Mouse (Mus musculus) 416B (cell line): ENCODE results near the gene Pigr.
A peak's percentile ranks its signal among the peaks of the same experiment; 100 is the strongest.

Experiments used
- DNase-seq: peaks from one replicate; pipeline ENCODE4 v3.0.0; 2011; ENCODE audit warnings: low read depth

The Pigr gene

DNA sequence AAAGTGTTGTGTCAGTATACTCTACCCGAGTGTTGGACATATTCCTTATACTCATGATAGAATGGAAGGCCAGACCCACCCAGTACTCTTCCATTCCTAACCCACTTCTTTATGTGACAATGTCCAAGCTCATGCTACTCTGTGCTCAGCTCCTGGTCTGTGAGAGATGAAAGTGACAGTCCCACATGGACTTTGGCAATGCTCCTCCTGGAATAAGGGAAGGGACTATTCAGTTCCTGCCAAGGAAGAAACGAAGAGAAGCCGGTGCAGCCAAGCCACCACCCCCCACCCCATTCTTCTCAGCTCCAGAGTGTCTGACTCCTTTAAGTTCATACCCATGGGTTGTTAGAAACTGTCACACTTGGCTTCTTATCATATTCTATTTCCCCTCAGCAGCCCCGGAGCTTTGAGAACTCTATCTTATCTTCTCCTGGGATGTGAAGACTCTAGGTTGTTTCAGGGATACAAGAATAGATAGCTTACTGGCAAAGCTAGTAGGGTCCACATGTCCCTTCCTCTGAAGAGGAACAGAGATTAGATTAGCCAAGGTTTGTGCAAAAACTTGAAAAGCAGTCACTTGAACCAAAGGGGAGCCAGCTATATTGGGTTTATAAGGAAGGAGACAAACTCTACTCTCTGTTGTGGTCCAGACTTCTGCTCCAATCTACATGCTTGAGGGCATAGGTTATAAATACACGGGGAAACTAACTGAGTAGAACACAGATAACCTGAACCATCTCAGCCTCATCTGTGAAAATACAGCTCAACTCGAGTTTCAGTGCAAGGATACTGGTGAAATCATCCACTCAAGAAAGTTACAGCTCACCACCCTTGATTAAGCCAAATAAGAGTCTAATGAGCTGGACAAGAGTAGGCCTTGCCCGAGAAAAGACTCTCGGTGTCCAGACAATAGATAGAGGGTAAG lies 3.7 kb downstream of the Pigr start:
- DNase-seq = no peak

DNA sequence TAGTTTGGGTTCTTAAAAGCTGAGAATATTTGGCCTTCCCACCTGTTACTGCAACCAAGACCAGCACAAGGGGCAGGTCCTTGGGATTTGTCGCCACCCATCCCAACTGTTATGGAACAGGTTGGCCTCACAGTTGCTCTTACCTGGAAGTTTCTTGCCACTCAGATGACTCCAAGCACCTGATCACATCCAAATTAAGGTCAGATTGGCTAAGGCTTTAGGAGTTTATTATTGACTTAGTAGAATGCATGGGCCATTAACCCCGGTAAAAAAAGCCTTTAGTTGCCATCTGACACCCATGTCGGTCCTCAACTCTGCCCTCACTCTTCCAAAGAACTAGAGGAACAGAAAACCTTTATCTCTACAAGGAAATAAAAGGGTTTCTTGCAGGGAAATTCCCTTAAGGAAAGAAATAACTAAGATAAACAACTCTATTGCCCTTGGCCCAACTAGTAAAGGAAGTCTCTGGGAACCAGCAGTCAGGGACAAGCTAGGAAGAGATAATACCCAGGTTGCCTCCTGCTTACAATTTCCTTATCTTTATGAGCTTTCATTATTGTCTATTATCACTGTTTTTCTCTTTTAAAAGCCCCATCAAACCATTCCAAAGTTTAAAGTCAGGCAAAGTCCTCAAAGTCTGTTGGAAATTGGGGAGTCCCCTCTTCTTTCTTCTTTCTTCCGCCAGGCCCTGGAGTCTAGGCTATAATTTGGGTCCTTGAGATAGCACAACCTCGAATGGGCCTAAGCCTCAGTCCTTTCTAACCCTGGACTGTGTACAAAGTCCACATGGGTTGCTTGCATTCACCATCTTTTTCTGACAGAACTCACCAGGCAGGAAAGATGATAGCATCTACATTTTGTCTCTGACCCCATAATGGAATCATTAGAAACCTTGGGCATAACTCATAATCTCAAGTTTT lies 6.0 kb downstream of the Pigr start:
- DNase-seq = no peak

DNA sequence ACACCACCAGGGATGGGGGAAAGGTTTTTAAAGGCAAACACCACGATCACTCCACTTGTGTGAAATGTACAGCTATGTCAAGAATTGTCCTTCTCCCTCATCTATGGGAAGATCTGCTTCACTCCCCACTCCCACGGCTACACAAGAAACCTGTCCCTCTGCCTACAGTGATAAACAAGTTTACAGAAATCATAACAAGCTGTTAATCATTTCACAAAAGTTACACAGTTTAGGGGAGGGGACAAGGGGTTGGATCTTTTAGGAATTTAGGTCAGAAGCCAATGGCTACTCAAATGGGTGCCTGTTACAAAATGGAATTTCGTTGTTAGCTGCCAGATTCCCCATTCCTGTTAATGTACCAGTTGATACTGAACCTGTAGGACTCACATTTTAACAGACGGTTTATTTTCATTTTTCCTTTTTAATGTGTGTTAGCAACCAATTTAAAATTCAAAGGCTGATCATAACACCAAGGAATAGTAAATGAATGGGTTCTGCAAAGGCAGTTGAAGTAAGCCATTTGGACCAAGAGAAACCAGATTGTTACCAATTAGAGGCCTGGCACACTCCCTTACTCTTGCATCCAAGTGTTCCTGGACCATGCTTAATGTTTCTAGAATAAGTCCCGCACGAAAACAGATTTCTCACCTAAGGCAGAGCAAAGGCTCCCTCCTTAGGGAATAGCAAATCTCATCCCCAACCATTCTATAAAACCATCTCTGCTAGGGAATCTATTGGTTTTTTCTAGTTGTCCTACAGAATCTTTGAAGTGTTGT lies 8.9 kb downstream of the Pigr start:
- no peak for DNase-seq

DNA sequence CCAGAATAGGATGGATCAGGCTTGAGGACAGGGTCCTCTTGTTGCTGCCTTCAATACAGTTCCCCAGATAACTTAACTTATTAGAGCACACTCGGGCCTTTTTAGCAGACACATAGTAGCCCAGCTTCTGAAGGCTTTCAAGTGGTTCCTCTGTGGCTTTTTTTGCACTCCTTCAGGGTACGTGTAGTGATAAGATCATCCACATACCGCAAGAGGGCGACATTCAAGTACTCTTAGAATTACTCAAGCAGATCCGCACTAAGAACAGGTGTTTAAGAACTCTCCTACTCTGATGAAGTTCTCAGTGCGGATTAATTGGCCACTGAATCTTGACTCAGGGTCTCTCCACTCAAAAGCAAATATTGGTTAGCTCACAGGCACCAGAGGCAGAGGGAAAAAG lies 11.8 kb downstream of the Pigr start:
- DNase-seq = peak; percentile 72

DNA sequence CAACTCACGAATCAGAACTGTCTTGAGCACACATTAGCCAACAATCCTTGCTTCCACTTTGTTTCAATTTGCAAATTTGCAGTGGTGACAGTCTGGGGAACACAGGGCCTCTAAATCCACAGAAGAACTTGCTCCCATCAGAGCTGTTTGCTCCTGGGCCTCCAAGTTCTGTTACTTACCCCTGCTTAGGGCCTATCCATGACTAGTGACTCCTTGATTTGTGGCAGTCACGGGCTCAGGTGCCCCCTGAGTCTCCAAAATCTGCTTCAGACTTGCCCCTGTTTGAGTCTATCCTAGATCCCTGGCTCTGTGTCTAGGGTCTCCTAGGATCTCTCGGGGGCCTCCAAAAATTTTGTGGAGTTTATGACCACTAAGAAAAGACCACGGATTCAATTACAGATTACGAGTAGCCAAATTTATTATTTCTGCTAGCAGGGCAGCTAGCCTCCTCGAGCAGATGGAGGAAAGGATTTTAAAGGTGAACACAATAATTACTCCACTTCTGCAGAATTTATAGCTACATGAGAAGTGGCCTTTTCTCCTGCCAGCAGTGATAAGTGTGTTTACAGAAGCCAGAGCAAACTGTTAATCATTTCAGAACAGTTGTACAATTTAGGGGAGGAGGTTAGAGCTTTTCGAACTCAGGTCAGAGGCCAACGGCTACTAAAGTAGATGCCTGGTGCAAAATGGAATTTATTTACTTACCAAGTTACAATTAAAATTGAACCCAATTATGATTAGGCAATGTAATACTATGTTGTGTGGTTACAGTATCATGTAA lies 14.3 kb downstream of the Pigr start:
- no peak for DNase-seq

DNA sequence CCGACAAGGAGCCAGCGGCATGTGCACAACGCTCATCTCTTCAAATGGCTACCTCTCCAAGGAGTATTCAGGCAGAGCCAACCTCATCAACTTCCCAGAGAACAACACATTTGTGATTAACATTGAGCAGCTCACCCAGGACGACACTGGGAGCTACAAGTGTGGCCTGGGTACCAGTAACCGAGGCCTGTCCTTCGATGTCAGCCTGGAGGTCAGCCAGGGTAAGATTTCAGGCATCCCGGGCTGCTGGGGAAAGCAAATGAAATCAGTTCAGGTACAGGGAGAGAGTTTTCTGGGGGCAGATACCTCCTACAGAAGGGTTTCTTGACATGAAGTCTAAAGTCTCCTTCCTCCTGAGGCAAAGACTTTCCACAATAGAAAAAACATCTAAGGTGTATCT lies 15.1 kb downstream of the Pigr start:
- DNase-seq = no peak

DNA sequence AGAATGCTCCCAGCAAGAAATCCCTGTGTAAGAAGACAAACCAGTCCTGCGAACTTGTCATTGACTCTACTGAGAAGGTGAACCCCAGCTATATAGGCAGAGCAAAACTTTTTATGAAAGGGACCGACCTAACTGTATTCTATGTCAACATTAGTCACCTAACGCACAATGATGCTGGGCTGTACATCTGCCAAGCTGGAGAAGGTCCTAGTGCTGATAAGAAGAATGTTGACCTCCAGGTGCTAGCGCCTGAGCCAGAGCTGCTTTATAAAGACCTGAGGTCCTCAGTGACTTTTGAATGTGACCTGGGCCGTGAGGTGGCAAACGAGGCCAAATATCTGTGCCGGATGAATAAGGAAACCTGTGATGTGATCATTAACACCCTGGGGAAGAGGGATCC lies 18.0 kb downstream of the Pigr start:
- DNase-seq = no peak

DNA sequence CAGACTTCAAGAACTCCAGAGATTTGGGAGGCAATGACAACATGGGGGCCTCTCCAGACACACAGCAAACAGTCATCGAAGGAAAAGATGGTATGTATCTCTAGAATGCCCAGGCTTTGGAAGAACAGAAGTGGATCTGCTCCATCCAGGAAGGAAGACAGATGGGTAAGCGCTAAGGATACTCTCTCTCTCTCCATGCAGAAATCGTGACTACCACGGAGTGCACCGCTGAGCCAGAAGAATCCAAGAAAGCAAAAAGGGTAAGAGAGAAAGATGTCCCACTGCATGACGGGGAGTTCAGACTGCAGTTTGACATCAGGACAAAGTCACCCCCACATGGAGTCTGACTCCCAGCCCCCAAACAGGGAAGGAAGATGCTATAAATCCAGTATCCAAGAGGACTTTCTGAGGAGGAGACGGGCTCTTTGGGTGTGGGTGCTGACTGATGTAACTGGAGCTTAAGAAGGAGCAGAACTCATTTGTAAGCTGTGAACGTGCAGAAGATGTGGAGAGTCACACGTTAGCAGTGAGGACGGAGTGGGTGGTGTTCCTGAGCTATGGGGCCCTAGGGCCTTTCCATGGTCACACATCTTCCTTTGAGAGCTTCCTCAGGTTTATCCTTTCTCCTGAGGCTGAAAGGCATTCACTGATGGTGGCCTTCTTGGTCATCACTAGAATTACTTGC lies 23.2 kb downstream of the Pigr start:
- no peak for DNase-seq

DNA sequence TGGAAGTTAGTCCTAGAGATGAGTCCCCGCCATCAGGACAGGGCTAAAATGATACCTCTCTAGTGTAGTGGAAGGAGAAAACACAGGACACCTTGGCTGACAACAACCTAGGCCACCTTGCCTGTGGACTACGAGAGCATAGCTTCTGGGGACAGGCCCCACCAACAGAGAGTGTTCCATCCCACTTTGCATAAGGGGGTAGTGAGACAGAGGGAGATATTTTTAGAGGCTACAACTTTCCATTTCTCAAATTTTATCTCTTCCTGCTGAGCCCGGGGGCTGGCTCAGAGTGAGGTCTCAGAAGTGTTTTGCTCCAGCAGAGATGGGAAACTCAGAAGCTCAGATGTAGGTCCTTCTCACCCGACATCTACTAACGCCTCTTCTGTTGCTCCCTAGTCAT lies 23.9 kb downstream of the Pigr start:
- DNase-seq = no peak

DNA sequence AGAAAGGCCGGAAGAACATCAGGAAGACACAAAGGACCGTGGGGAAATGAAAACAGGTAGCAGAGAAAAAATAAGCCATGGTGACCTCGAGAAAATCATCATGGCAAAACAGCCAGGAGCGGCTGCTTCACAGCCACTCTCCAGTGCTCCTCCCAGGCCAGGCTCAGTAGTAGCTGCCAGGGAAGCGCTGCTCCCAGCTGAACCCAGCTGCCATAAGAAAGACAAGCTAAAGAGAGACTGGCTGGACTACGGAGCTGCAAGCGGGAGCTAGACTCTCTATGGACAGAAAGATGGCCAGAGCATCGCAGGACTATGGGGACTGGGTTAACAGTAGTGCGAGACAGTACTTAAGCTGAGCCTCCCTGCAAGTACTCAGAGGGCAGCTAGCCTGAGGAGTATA lies 28.3 kb downstream of the Pigr start:
- no peak for DNase-seq

DNA sequence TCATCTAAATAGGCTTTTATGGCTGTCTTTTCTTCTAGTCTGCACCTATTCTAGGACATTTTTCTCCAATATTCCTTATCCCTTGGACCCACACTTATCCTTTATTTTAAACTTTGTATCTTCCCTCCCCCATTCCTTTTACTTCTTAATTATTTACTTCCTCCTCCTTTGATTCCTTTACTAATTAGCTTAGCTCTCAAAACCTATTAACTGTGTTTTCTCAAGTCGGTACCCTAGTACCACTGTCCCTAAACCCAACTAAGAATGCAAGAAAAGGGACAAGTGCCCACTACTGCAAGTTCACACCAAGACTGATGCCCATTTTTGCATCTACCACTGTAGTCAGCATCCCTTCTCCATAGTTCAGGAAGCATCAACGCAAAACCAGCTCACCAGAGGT lies 29.2 kb downstream of the Pigr start:
- DNase-seq = no peak

DNA sequence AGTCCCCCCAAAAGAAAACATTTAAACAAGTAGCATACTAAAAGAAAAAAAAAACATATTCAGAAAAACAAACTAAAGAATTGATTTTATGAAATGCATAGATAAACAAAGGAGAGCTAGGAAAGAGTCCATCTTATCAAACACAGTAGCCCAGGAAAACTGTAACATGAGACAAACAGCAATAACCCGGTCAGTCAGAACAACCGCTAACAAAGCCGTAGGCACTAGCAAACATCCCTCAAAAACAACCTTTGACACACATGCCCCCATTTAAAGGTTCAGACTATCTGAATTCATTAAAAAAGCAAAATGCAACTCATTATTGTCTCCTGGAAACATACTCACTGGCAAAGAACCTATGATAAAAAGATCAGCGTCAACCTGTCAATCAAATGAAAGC lies 31.0 kb downstream of the Pigr start:
- DNase-seq = no peak

DNA sequence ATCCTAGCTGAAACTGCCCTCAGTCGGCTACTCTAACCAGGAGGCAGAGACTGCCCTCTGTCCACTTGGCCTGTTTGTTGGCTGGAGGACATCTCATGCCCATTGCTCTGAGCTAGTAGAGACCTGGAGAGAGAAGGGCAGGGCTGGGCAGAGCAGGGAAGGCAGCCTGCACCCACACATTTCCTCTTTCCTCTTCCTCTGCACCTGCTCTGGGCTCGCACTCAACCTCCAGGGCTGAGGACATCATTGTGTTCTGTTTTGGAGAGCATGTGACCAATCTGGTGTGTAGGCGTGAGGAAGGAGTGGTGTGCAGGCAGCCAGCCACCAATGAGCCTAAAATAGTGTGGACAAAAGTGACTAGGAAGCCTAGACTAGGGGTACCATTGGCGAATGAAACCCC lies 37.8 kb downstream of the Pigr start:
- no peak for DNase-seq

DNA sequence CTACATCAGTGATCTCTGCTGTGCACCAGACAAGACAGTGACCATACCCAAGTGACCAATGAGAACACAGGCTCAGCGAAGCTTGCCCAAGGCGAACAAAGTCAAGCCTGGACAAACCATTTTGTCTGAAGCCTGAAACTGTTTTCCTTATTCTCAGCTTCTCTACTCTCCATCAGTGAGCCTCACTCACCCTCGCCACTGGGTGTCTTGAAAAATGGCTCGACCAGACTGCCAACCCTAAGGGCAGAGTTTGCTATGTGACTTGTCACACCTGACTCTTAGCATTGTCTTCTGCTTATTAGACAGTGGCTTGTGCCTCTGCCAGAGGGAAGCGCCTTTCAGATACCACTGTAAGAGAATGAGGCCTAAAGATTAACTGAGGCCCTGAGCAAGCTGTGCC lies 38.3 kb downstream of the Pigr start:
- DNase-seq = no peak

DNA sequence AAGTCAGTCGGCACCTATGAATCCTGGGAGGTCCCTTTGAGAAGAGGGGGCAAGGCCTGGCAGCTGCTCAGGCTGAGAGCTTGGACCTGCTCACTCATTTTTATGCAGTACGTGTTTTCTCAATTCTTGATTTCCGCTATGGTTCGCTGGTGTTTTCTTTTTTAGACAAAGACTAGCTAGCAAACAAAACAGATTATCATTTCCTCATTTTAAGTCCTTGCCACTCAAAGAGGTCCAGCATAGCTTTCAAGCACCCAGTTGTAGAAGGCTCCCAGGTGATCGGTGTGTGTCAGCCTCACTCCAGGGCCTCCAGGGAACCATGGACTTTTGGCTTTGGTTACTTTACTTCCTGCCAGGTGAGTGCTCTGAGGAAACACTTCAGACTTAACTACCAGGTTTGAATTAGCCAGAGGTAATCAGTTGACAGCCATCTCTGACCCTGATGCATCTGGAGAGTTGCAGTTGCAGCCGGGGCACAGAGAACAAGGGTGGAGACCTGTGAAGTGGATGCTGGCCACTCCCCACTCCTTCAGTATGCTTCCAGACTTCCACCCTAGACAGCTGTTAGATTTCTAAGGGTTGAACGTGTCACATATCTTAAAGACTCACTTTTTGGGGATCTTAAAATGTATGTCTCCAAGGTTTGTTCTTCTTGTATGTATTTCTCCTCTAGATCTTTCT lies 39.2 kb downstream of the Pigr start, which contains the start of gene Fcmr:
Fcmr (plus strand) TSS at position 129 of the 681 bp plus-strand sequence.
- no peak for DNase-seq

DNA sequence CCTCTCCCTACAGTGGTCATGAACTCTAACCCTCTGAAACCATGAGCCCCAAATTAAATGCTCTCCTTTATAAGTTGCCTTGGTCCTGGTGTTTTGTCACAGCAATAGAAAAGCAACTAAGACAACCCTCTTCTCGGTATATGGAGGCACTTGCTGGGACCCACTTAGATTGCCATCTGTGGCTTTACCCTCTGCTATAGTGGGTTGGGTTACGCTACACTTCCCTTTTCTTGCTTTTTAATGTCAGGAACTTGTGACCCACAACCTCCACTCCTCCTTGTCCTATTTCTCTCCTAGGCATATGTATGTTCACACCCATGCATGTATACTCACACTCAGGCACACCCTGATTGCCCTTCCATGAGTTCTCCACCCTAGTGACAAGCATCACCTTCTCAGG lies 46.4 kb downstream of the Pigr start:
- DNase-seq = peak; percentile 36

DNA sequence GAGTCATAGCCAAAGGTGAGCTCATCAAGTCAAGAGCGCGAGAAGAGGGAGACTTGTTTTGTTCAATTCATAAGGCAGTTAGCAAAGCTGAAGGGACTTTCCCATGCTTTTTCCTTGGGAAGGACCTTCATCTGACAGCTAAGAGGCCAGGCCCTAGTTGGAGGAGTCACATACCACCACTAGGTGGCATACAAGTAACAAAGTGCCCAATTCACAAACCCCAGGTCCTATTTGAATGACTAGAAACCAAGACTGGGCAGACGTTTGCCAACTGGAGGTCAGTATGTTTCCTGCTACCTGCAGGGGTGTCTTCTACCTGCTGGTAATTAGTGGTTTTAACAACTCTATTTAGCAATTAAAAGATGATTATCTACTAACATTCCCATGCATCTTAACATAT lies 48.7 kb downstream of the Pigr start:
- DNase-seq = peak; percentile 62

DNA sequence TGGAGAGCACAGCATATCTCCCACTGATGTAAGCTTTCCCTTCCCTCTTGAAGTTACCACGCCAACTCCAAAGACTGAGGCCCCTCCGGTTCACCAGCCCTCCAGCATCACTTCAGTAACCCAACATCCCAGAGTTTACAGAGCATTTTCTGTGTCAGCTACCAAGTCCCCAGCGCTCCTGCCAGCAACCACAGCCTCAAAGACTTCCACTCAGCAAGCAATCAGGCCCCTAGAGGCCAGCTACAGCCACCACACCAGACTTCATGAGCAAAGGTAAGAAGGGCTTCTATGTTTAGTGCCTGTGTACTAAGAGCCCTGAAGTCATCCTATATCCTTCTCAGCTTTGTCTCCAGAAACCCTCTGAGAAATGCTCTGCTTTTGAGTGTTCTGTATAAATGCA lies 49.4 kb downstream of the Pigr start:
- peak; percentile 40 for DNase-seq

DNA sequence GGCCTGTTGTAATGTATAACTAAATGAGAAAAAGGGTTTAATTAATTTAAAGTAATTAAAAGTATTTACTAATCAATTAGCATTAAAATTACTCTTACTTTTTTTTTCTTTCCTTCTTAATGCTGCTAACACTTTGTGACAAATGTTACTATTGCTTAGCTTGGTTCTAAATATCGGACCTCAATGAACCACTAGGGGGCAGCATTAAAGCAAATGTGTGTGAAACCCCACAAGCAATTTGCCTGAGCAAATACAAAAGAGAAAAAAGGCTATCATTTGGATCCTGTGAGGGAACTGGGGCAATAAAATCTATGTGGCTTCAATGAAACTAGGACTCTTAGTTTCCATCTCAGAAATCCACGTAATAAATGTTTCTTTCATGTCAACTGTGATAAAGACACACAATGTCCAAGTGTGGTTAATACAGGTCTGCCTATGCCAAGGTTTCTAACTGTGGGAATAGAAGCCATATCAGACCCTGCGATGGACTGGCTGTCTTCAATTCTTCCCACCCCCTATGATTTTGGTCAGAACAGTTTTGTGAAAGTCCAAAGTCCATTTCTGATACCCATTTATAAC lies 50.5 kb downstream of the Pigr start:
- DNase-seq = peak; percentile 75
